Mouse (Mus musculus): ENCODE data around the gene Fam104a. TPM values are rescaled to one million over a fixed set of nuclear protein-coding genes. Genes with fewer than 3 reads are reported as not detected.
A peak's percentile ranks its signal among the peaks of the same experiment; 100 is the strongest.

Fam104a gene
- polyA plus RNA-seq, 1 experiment from 2014 or later: 40.1 TPM

DNA sequence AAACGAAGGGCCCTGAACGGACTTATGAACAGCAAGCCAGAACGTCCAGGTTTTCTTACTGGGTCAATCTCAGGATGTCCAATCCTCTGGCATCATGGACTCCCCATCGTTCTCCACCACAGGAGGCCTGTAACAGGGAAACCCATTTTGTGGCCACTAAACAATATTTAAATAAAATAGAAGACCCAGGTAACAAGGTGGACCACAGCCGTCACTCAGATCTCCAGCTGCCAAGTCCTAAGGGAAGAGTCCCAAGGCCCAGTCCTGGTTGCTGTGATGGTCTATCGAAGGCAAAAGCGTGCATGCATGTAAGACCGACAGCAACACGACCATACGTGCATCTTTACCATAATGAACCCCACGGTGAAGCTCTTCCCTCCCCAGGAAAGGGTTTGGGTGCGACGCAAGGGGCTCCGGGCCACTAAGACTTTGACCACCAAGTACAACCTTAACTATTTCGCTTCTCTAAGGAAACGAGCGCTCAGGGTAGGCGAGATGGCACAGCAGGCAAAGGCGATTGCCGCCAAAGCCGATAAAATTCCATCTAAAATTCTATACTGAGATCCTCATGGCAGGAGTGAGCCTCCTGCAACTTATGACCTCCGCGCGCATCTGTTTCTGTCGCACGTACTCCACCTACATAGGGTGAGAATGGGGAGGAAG, 35.1 kb downstream of the Fam104a start, which contains the start of gene Cog1:
TSS of gene Cog1 (plus strand) at position 480 of the 663 bp plus-strand sequence.
- Histone ChIP-seq H3K9me3 (replicated peaks) (no peaks in the 10 kb centered on the region), H3K27ac (replicated peaks) (peak within 1 kb of the TSS; percentile 93), H3K4me3 (replicated peaks) (peak within 1 kb of the TSS; percentile 92), H3K4me2 (peak within 1 kb of the TSS; percentile 71), H3K36me3 (peaks cover 21% of the 10 kb centered on the region), H3K9ac (replicated peaks) (peak within 1 kb of the TSS; percentile 98), H3K27me3 (replicated peaks) (no peaks in the 10 kb centered on the region), H3K4me1 (peaks cover 32% of the 10 kb centered on the region)
- WGBS: 43% methylated on average over 26 of the region's 26 CpGs
- no peak; the same call in 1 of the 2 replicates for ATAC-seq (ENCODE audit: low FRiP score)

DNA sequence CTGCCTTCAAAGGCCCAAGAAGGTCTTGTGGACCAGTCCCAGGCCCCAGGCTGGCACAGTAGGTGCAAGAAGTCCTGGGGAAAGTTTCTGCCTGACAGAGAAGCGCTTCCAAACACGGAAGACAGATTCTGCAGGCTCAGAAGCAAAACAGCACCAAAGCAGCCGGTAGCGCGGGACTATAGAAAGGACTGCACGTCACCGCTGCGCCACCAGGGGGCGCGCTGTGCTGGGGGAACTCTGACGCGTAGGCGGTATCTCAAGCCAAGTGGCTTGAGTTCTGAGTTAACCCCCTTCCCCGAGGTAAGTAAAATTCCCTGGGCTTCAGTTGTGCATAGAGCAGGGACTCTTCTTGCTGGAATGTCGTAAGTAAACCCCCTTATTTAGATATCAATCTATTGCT, 35.8 kb downstream of the Fam104a start:
- WGBS: 3% methylated on average over 15 of the region's 15 CpGs
- H3K36me3 ChIP-seq: peaks cover 15% of the 10 kb centered on the region
- H3K4me3 ChIP-seq (replicated peaks): no peak overlapping the region
- no peak for ATAC-seq (ENCODE audit: low FRiP score)
- H3K27me3 ChIP-seq (replicated peaks): no peaks in the 10 kb centered on the region
- H3K9me3 ChIP-seq (replicated peaks): no peaks in the 10 kb centered on the region
- H3K4me2 ChIP-seq: peak overlapping the region; percentile 71; the same call in 1 of the 2 replicates
- peaks cover 32% of the 10 kb centered on the region for H3K4me1 ChIP-seq
- no peak overlapping the region for H3K27ac ChIP-seq (replicated peaks)
- no peak overlapping the region for H3K9ac ChIP-seq (replicated peaks)

DNA sequence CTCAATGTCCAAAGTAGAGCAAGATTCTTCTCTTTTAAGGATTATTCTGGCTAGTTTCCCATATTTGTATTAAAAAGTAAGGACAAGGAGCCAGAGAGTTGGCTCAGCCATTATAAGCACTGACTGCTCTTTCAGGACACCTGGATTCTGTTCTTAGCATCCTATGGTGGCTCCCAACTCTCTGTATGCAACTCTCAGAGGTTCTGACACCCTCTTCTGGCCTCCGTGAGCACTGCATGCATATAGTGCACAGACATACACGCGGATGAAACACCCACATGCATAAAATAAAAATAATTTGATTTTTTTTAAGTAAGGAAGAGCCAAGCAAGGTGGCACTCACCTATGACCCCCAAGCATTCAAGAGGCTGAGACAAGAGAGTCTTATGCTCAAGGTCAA, 38.8 kb downstream of the Fam104a start:
- Histone ChIP-seq H3K4me3 (replicated peaks) (no peak overlapping the region), H3K4me1 (peaks cover 14% of the 10 kb centered on the region), H3K27ac (replicated peaks) (no peak overlapping the region), H3K36me3 (no peaks in the 10 kb centered on the region), H3K9me3 (replicated peaks) (no peaks in the 10 kb centered on the region), H3K27me3 (replicated peaks) (no peaks in the 10 kb centered on the region), H3K4me2 (no peak overlapping the region), H3K9ac (replicated peaks) (no peak overlapping the region)
- no peak for ATAC-seq (ENCODE audit: low FRiP score)
- 86% methylated on average over 3 of the region's 3 CpGs for WGBS

DNA sequence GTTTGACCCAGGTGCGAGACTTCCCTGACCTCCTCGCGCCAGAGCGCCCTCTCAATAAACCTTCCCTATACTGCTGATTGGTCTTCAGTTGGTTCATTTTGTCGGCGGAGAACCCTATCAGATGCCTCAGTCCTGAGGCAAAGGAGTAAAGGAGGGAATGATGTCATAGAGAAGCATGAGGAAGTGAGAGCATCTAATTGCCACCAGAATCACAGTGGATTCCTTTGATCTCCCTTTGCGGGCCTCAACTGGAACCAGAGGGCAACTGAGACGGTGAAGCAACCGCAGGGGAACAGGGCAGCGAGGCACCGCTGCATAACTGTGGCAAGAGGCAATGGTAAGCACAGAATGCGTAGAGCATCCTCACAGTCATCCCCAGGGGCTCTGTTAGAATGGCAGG, 45.3 kb downstream of the Fam104a start:
- H3K4me2 ChIP-seq: no peak overlapping the region
- no peak for ATAC-seq (ENCODE audit: low FRiP score)
- no peaks in the 10 kb centered on the region for H3K4me1 ChIP-seq
- H3K27ac ChIP-seq (replicated peaks): no peak overlapping the region
- H3K36me3 ChIP-seq: no peaks in the 10 kb centered on the region
- H3K9me3 ChIP-seq (replicated peaks): no peaks in the 10 kb centered on the region
- WGBS: 91% methylated on average over 12 of the region's 12 CpGs
- no peak overlapping the region for H3K9ac ChIP-seq (replicated peaks)
- no peaks in the 10 kb centered on the region for H3K27me3 ChIP-seq (replicated peaks)
- no peak overlapping the region for H3K4me3 ChIP-seq (replicated peaks)

DNA sequence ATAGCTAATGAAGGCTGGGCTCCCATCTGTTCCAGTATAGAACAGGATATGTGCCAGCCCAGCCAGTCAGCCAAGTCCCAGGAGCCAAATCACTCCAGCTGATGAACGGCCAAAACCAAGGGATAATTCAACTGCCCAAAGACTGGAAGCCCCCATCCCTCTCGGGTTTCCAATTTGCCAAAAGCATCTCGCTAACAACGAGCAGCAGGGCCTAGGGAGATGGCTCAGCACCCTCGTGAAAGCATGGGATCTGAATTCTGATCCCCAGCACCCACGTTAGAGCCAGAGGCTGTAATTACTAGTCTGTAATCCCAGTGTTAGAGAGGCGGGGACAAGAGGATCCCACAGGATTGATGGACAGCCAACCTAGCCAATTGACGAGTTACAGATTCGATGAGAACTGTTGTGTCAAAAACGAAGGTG, 49.2 kb downstream of the Fam104a start:
- Histone ChIP-seq H3K4me2 (no peak overlapping the region), H3K4me3 (replicated peaks) (no peak overlapping the region), H3K36me3 (no peaks in the 10 kb centered on the region), H3K9me3 (replicated peaks) (no peaks in the 10 kb centered on the region), H3K9ac (replicated peaks) (no peak overlapping the region), H3K27ac (replicated peaks) (no peak overlapping the region), H3K27me3 (replicated peaks) (no peaks in the 10 kb centered on the region), H3K4me1 (no peaks in the 10 kb centered on the region)
- no peak for ATAC-seq (ENCODE audit: low FRiP score)
- 51% methylated on average over 10 of the region's 10 CpGs for WGBS

DNA sequence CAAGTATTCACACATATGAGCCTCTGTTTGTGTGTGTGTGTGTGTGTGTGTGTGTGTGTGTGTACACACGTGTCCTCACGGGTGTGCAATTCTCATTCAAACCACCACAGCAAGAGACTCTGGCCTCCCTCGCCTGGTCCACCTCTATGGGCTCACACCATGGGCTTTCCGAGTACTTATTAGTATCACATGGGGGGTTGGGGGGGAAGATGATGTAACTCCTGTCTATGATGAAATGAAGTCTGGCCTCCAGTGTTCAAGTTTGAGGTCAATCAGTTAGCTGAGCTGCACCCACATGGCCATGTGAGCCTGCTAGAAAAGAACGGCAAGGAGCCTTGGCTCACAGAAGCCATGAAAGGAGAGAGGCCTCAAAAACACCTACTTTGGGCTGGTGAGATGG, 50.6 kb downstream of the Fam104a start:
- WGBS: 96% methylated on average over 5 of the region's 5 CpGs
- no peak overlapping the region for H3K4me2 ChIP-seq
- no peaks in the 10 kb centered on the region for H3K27me3 ChIP-seq (replicated peaks)
- no peaks in the 10 kb centered on the region for H3K4me1 ChIP-seq
- H3K27ac ChIP-seq (replicated peaks): no peak overlapping the region
- no peak overlapping the region for H3K4me3 ChIP-seq (replicated peaks)
- no peaks in the 10 kb centered on the region for H3K9me3 ChIP-seq (replicated peaks)
- H3K36me3 ChIP-seq: no peaks in the 10 kb centered on the region
- ATAC-seq (ENCODE audit: low FRiP score): no peak
- no peak overlapping the region for H3K9ac ChIP-seq (replicated peaks)

DNA sequence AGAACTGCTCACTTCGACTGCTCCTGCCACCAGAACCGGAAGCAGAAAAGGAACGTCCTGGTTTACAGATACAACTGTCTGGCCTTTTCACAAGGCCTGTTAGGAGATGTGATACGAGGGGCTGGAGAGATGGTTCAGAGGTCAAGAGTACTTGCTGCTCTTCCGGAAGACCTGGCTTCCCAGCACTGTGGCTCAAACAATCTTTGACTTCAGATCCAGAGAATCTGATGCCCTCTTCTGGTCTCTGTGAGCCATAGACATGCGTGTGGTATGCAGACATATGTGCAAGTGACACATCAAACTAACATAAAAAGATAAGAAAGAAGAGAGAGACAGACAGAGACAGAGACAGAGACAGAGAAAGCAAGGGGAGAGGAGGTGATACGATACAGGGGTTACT, 51.7 kb downstream of the Fam104a start:
- no peak overlapping the region for H3K4me2 ChIP-seq
- ATAC-seq (ENCODE audit: low FRiP score): no peak
- no peaks in the 10 kb centered on the region for H3K9me3 ChIP-seq (replicated peaks)
- no peak overlapping the region for H3K9ac ChIP-seq (replicated peaks)
- H3K36me3 ChIP-seq: no peaks in the 10 kb centered on the region
- no peak overlapping the region for H3K27ac ChIP-seq (replicated peaks)
- 84% methylated on average over 7 of the region's 7 CpGs for WGBS
- no peaks in the 10 kb centered on the region for H3K27me3 ChIP-seq (replicated peaks)
- H3K4me1 ChIP-seq: no peaks in the 10 kb centered on the region
- H3K4me3 ChIP-seq (replicated peaks): no peak overlapping the region

DNA sequence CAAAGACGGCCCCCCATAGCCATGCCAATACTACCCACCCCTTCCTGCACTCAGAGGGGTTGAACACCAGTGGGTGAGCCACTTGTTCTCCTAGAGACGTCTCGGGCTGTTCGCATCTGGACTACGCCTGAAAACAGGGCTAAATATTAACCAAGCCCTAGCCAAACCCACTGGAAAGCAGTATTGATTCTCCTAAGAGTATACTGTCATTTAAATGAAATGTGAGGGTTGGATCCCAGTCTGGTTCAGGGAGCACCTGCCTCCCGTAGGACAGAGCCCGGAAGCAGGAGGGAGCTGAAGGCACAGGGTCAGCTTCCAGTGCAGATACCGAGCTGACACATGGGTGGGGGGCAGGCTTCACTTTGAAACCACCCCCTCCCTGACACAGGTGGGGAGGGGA, 52.1 kb downstream of the Fam104a start:
- H3K9ac ChIP-seq (replicated peaks): no peak overlapping the region
- H3K4me2 ChIP-seq: no peak overlapping the region
- H3K4me1 ChIP-seq: no peaks in the 10 kb centered on the region
- no peak overlapping the region for H3K27ac ChIP-seq (replicated peaks)
- H3K27me3 ChIP-seq (replicated peaks): no peaks in the 10 kb centered on the region
- H3K36me3 ChIP-seq: no peaks in the 10 kb centered on the region
- no peak for ATAC-seq (ENCODE audit: low FRiP score)
- 63% methylated on average over 8 of the region's 8 CpGs for WGBS
- no peak overlapping the region for H3K4me3 ChIP-seq (replicated peaks)
- no peaks in the 10 kb centered on the region for H3K9me3 ChIP-seq (replicated peaks)

DNA sequence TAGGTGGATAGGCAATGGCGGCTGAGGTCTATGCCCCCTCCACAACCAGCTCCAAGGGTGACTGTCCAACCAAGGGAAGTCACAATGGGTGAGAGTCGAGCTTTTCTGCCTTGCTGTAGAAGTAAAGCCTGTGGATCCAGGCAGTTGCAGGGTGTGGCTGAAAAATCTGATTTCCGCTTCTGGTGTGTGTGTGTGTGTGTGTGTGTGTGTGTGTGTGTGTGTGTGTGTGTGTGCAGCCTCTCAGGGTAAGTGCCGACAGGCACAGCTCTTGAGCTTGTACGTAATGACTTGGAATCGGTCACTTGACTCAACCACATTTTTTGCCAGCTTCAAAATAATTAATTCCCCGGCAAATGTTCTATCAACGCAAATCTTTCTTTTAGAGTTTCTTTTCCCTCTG, 52.7 kb downstream of the Fam104a start:
- H3K4me3 ChIP-seq (replicated peaks): no peak overlapping the region
- no peaks in the 10 kb centered on the region for H3K9me3 ChIP-seq (replicated peaks)
- 86% methylated on average over 8 of the region's 8 CpGs for WGBS
- no peak for ATAC-seq (ENCODE audit: low FRiP score)
- no peaks in the 10 kb centered on the region for H3K27me3 ChIP-seq (replicated peaks)
- no peaks in the 10 kb centered on the region for H3K4me1 ChIP-seq
- H3K36me3 ChIP-seq: no peaks in the 10 kb centered on the region
- H3K27ac ChIP-seq (replicated peaks): no peak overlapping the region
- no peak overlapping the region for H3K9ac ChIP-seq (replicated peaks)
- no peak overlapping the region for H3K4me2 ChIP-seq

DNA sequence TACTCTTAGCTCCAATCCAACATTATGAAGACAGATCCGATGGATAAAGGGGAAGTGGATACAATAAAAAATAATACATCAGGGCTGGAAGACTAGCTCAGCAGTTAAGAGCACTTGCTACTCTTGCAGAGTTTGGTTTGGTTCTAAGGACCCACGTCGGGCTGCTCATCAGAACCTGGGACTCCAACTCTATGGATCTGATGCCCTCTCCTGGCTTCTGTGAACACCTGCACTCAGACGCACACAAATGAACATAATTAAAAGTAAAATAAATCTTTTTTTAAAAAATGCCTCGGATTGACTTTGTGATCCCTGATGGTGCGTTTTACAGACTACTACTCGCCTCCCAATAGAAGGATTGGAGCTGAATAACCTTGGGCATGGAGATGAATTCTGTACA, 53.3 kb downstream of the Fam104a start:
- 65% methylated on average over 7 of the region's 7 CpGs for WGBS
- no peaks in the 10 kb centered on the region for H3K9me3 ChIP-seq (replicated peaks)
- no peaks in the 10 kb centered on the region for H3K27me3 ChIP-seq (replicated peaks)
- H3K4me1 ChIP-seq: no peaks in the 10 kb centered on the region
- H3K9ac ChIP-seq (replicated peaks): no peak overlapping the region
- H3K36me3 ChIP-seq: peaks cover 1% of the 10 kb centered on the region; the same call in 1 of the 2 replicates
- no peak overlapping the region for H3K27ac ChIP-seq (replicated peaks)
- no peak for ATAC-seq (ENCODE audit: low FRiP score)
- H3K4me2 ChIP-seq: no peak overlapping the region
- H3K4me3 ChIP-seq (replicated peaks): no peak overlapping the region

DNA sequence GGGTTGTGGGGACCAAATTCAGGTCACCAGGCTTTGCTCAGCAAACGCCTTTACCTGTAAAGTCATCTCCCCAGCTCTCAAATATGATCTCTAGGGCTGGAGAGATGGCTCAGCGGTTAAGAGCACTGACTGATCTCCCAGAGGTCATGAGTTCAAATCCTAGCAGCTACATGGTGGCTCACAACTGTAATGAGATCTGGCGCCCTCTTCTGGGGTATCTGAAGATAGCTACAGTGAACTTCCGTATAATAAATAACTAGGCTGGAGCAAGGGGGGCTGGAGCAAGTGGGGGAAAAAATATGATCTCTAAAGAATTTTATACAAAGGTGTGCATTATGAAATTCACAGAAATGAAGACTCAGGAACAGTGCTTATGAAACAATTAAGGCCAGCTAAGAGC, 56.2 kb downstream of the Fam104a start:
- no peak overlapping the region for H3K9ac ChIP-seq (replicated peaks)
- no peaks in the 10 kb centered on the region for H3K27me3 ChIP-seq (replicated peaks)
- H3K4me1 ChIP-seq: no peaks in the 10 kb centered on the region
- H3K27ac ChIP-seq (replicated peaks): no peak overlapping the region
- H3K4me3 ChIP-seq (replicated peaks): no peak overlapping the region
- no peak for ATAC-seq (ENCODE audit: low FRiP score)
- 50% methylated on average over 4 of the region's 4 CpGs for WGBS
- H3K9me3 ChIP-seq (replicated peaks): no peaks in the 10 kb centered on the region
- H3K36me3 ChIP-seq: peaks cover 10% of the 10 kb centered on the region; the same call in 1 of the 2 replicates
- no peak overlapping the region for H3K4me2 ChIP-seq

DNA sequence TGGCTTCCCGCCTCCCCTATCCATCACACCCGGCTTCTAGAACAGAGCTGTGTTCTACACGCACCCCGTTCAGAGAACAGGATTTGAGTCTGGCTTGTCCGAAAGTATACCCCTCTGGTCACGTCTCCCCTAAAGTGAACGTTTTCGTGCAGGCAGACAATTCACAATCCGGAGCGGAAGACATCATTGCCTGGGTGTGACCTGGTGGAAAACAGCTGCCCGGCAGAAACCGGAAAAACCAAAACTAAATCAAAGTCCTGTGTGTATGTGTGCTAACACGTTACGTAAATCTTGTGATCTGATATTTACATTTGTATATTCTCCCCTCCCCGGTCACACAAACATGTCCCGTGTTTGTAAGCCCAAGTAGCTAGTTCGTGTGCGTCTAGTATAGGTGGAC, 58.5 kb downstream of the Fam104a start:
- H3K4me1 ChIP-seq: peaks cover 5% of the 10 kb centered on the region
- H3K27me3 ChIP-seq (replicated peaks): 0 out of 2 replicates have a peak, but pooled peaks cover 10% of the 10 kb centered on the region
- H3K4me2 ChIP-seq: no peak overlapping the region
- H3K9ac ChIP-seq (replicated peaks): no peak overlapping the region
- H3K36me3 ChIP-seq: peaks cover 10% of the 10 kb centered on the region; the same call in 1 of the 2 replicates
- H3K4me3 ChIP-seq (replicated peaks): no peak overlapping the region
- H3K9me3 ChIP-seq (replicated peaks): no peaks in the 10 kb centered on the region
- ATAC-seq (ENCODE audit: low FRiP score): no peak
- WGBS: 95% methylated on average over 18 of the region's 18 CpGs
- H3K27ac ChIP-seq (replicated peaks): no peak overlapping the region

Data from neural tube, embryonic 15.5 days (tissue).